Comparison of ENCODE assay signal across 8 mouse cellular contexts in genomic region chr11:3129852-3130251, GRCm38 (mm10).
DNase-seq lines count a peak whose midpoint lies in the region.
"Not testable (repeated sequence)": the region's sequence is repeated elsewhere in the genome, so short reads cannot be mapped to it uniquely, and the experiment has no call there.

No protein-coding gene starts in this region.

- not testable (repeated sequence) for H3K27ac ChIP-seq in heart, embryonic 10.5 days

- not testable (repeated sequence) for H3K36me3 ChIP-seq in heart, embryonic 10.5 days; splenic B cell, adult 2 months (ENCODE audit: control insufficient read depth, insufficient read depth, low read length, poor library complexity, severe bottlenecking)

- not testable (repeated sequence) for H3K4me3 ChIP-seq in heart, embryonic 10.5 days

- WGBS in heart, embryonic 10.5 days = 86% methylated on average over 6 of the region's 8 CpGs

- H3K9me3 ChIP-seq in heart, embryonic 10.5 days = peaks cover 18% of the 10 kb centered on the region

- not testable (repeated sequence) for H3K4me1 ChIP-seq in heart, embryonic 10.5 days

- H3K27me3 ChIP-seq in heart, embryonic 10.5 days (ENCODE audit: insufficient read depth, poor library complexity, severe bottlenecking); splenic B cell, adult 2 months (ENCODE audit: control insufficient read depth, insufficient read depth, low read length, poor library complexity, severe bottlenecking): not testable (repeated sequence)

- intact Hi-C loops in left cerebral cortex, postnatal 4 days (cut with DNase I) = not testable (repeated sequence)

- peak; percentile 76 for DNase-seq in cerebellum, adult 11 months
- peak; percentile 71 to 90 for DNase-seq in frontal cortex, adult 2 months (ENCODE audit: extremely low spot score in 1 of 2, low spot score in 1 of 2)
- DNase-seq in heart, embryonic 10.5 days (ENCODE audit: low spot score) = peak; percentile 88
- peak; percentile 60 to 65 for DNase-seq in kidney, postnatal 4 days
- DNase-seq in left cerebral cortex, postnatal 4 days = peak; percentile 58
- DNase-seq in monocyte, adult 2 months (ENCODE audit: low read depth in 1 of 2, low spot score in 2 of 2) = peak; percentile 72 to 83
- peak; percentile 34 for DNase-seq in splenic B cell, adult 2 months (ENCODE audit: low read depth, low spot score)
- DNase-seq in yolk sac, embryonic 10.5 days (ENCODE audit: low spot score) = peak; percentile 51

Comparison
In these comparisons a context has a peak if more than half of its experiments do, and no peak if none do; other contexts are left out.
1. DNase-seq: peak in every context shown above with its lines; median percentile 88 in heart, embryonic 10.5 days; 80 in frontal cortex, adult 2 months; 78 in monocyte, adult 2 months; 76 in cerebellum, adult 11 months; 62 in kidney, postnatal 4 days; 58 in left cerebral cortex, postnatal 4 days; 51 in yolk sac, embryonic 10.5 days; 34 in splenic B cell, adult 2 months.